In the genomic region with DNA sequence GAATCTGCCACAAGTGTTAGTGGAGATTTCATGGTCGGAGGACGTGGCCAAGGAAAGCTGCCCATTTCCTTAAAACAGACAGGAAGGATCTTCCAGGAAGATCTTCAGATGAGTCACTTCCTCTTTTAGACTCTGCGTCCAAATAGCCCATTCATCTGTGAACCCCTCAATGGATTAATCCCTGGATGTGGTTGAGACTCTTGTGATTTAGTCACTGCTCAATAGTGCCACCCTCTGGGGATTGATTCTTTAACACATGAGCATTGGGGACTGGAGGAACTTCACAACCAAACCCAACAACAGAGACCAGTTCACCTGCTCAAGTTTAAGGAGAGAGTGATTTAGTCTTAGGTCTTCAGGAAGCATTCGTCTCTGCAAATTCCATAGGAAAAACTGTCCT, we compare ENCODE assay signal across 8 mouse cellular contexts.
A peak's percentile ranks its signal among the peaks of the same experiment; 100 is the strongest.
DNase-seq lines count a peak whose midpoint lies in the region; ATAC-seq and TF ChIP-seq lines count a peak whose summit lies in the region.

No protein-coding gene starts in this region.

- no peak overlapping the region for H3K9ac ChIP-seq in forebrain, embryonic 11.5 days (ENCODE audit: low read length)
- H3K9ac ChIP-seq in forebrain, embryonic 15.5 days (replicated peaks), result no peak overlapping the region
- H3K9ac ChIP-seq in midbrain, embryonic 14.5 days (replicated peaks; ENCODE audit: low read length), result no peak overlapping the region
- H3K9ac ChIP-seq in midbrain, embryonic 16.5 days (ENCODE audit: low read depth, low read length), result no peak overlapping the region
- no peak overlapping the region for H3K9ac ChIP-seq in forebrain, embryonic 14.5 days (ENCODE audit: low read length)
- no peak overlapping the region for H3K9ac ChIP-seq in limb, embryonic 14.5 days (ENCODE audit: low read depth, low read length, severe bottlenecking)

- no peaks in the 10 kb centered on the region for H3K9me3 ChIP-seq in forebrain, embryonic 11.5 days (ENCODE audit: control insufficient read depth, low read length)
- H3K9me3 ChIP-seq in forebrain, embryonic 15.5 days, result no peaks in the 10 kb centered on the region
- no peaks in the 10 kb centered on the region for H3K9me3 ChIP-seq in midbrain, embryonic 14.5 days (ENCODE audit: control insufficient read depth, low read length)
- H3K9me3 ChIP-seq in midbrain, embryonic 16.5 days (replicated peaks; ENCODE audit: control insufficient read depth, low read length, poor library complexity, severe bottlenecking), result no peaks in the 10 kb centered on the region
- no peaks in the 10 kb centered on the region for H3K9me3 ChIP-seq in forebrain, embryonic 14.5 days (replicated peaks; ENCODE audit: control insufficient read depth, low read length)
- H3K9me3 ChIP-seq in limb, embryonic 14.5 days (ENCODE audit: control insufficient read depth, low read length), result no peaks in the 10 kb centered on the region

- no peak overlapping the region for H3K27ac ChIP-seq in forebrain, embryonic 11.5 days (ENCODE audit: low read depth, low read length)
- H3K27ac ChIP-seq in forebrain, embryonic 15.5 days (replicated peaks), result no peak overlapping the region
- H3K27ac ChIP-seq in midbrain, embryonic 14.5 days (replicated peaks; ENCODE audit: low read depth, low read length), result no peak overlapping the region
- no peak overlapping the region for H3K27ac ChIP-seq in midbrain, embryonic 16.5 days (ENCODE audit: low read length)
- no peak overlapping the region for H3K27ac ChIP-seq in forebrain, embryonic 14.5 days (ENCODE audit: low read depth, low read length)
- no peak overlapping the region for H3K27ac ChIP-seq in limb, embryonic 14.5 days (replicated peaks; ENCODE audit: low read depth, low read length)

- no peaks in the 10 kb centered on the region for H3K36me3 ChIP-seq in forebrain, embryonic 11.5 days (ENCODE audit: control insufficient read depth, insufficient read depth, low read length)
- no peaks in the 10 kb centered on the region for H3K36me3 ChIP-seq in forebrain, embryonic 15.5 days
- no peaks in the 10 kb centered on the region for H3K36me3 ChIP-seq in midbrain, embryonic 14.5 days (ENCODE audit: control insufficient read depth, insufficient read depth, low read length)
- no peaks in the 10 kb centered on the region for H3K36me3 ChIP-seq in midbrain, embryonic 16.5 days (ENCODE audit: control insufficient read depth, insufficient read depth, low read length)
- no peaks in the 10 kb centered on the region for H3K36me3 ChIP-seq in forebrain, embryonic 14.5 days (ENCODE audit: control insufficient read depth, insufficient read depth, low read length)
- no peaks in the 10 kb centered on the region for H3K36me3 ChIP-seq in limb, embryonic 14.5 days (ENCODE audit: control insufficient read depth, insufficient read depth, low read length)

- no peaks in the 10 kb centered on the region for H3K27me3 ChIP-seq in forebrain, embryonic 11.5 days (ENCODE audit: control insufficient read depth, insufficient read depth, low read length)
- H3K27me3 ChIP-seq in forebrain, embryonic 15.5 days, result no peaks in the 10 kb centered on the region
- H3K27me3 ChIP-seq in midbrain, embryonic 14.5 days (ENCODE audit: control insufficient read depth, insufficient read depth, low read length), result no peaks in the 10 kb centered on the region
- H3K27me3 ChIP-seq in midbrain, embryonic 16.5 days (ENCODE audit: control insufficient read depth, insufficient read depth, low read depth, low read length), result no peaks in the 10 kb centered on the region
- H3K27me3 ChIP-seq in forebrain, embryonic 14.5 days (replicated peaks; ENCODE audit: control insufficient read depth, insufficient read depth, low read length), result no peaks in the 10 kb centered on the region
- H3K27me3 ChIP-seq in limb, embryonic 14.5 days (ENCODE audit: control insufficient read depth, insufficient read depth, low read length), result no peaks in the 10 kb centered on the region

- H3K4me2 ChIP-seq in forebrain, embryonic 11.5 days (ENCODE audit: low read depth, low read length, severe bottlenecking), result no peak overlapping the region
- no peak overlapping the region for H3K4me2 ChIP-seq in forebrain, embryonic 15.5 days (replicated peaks)
- H3K4me2 ChIP-seq in midbrain, embryonic 14.5 days (ENCODE audit: low read length), result no peak overlapping the region
- H3K4me2 ChIP-seq in midbrain, embryonic 16.5 days (ENCODE audit: low read length), result no peak overlapping the region
- H3K4me2 ChIP-seq in forebrain, embryonic 14.5 days (ENCODE audit: low read length), result no peak overlapping the region
- H3K4me2 ChIP-seq in limb, embryonic 14.5 days (replicated peaks; ENCODE audit: low read depth, low read length, severe bottlenecking), result no peak overlapping the region

- no peaks in the 10 kb centered on the region for H3K4me1 ChIP-seq in forebrain, embryonic 11.5 days (replicated peaks; ENCODE audit: control insufficient read depth, insufficient read depth, low read length)
- H3K4me1 ChIP-seq in forebrain, embryonic 15.5 days, result no peaks in the 10 kb centered on the region
- H3K4me1 ChIP-seq in midbrain, embryonic 14.5 days (ENCODE audit: control insufficient read depth, insufficient read depth, low read length), result no peaks in the 10 kb centered on the region
- H3K4me1 ChIP-seq in midbrain, embryonic 16.5 days (ENCODE audit: control insufficient read depth, insufficient read depth, low read length), result no peaks in the 10 kb centered on the region
- H3K4me1 ChIP-seq in forebrain, embryonic 14.5 days (ENCODE audit: control insufficient read depth, insufficient read depth, low read length), result no peaks in the 10 kb centered on the region
- no peaks in the 10 kb centered on the region for H3K4me1 ChIP-seq in limb, embryonic 14.5 days (ENCODE audit: control insufficient read depth, insufficient read depth, low read length)

- no peak overlapping the region for H3K4me3 ChIP-seq in forebrain, embryonic 11.5 days (ENCODE audit: low read depth, low read length)
- H3K4me3 ChIP-seq in forebrain, embryonic 15.5 days, result no peak overlapping the region
- H3K4me3 ChIP-seq in midbrain, embryonic 14.5 days (replicated peaks; ENCODE audit: low read depth, low read length), result no peak overlapping the region
- H3K4me3 ChIP-seq in midbrain, embryonic 16.5 days (ENCODE audit: low read depth, low read length), result no peak overlapping the region
- no peak overlapping the region for H3K4me3 ChIP-seq in forebrain, embryonic 14.5 days (ENCODE audit: low read depth, low read length)
- H3K4me3 ChIP-seq in limb, embryonic 14.5 days (replicated peaks; ENCODE audit: low read length), result no peak overlapping the region

- DNase-seq in forebrain, embryonic 11.5 days (ENCODE audit: low spot score), result no peak
- DNase-seq in midbrain, embryonic 14.5 days, result peak; percentile 54
- DNase-seq in forebrain, embryonic 14.5 days (ENCODE audit: low spot score), result peak; percentile 59
- peak; percentile 17 for DNase-seq in limb, embryonic 14.5 days (ENCODE audit: low spot score)
- DNase-seq in spleen, postnatal 14 days (ENCODE audit: low spot score in 2 of 2), result no peak
- no peak for DNase-seq in ovary, postnatal 36 days (ENCODE audit: low spot score)

- no peak for TF ChIP-seq POLR2A in limb, embryonic 14.5 days (IDR thresholded peaks at IDR 0.05; ENCODE audit: borderline replicate concordance, extremely low read depth, insufficient read depth, insufficient read length)

- ATAC-seq in forebrain, embryonic 11.5 days (replicated peaks; ENCODE audit: low FRiP score), result peak; percentile 56; the same call in 1 of the 2 replicates
- no peak for ATAC-seq in forebrain, embryonic 15.5 days (replicated peaks)
- ATAC-seq in midbrain, embryonic 14.5 days (ENCODE audit: low FRiP score, low TSS enrichment), result no peak
- no peak for ATAC-seq in midbrain, embryonic 16.5 days
- no peak for ATAC-seq in forebrain, embryonic 14.5 days
- ATAC-seq in limb, embryonic 14.5 days (ENCODE audit: low FRiP score, low read depth), result no peak

- WGBS in forebrain, embryonic 11.5 days, result 68% methylated on average over 4 of the region's 4 CpGs
- WGBS in forebrain, embryonic 15.5 days, result 73% methylated on average over 4 of the region's 4 CpGs
- WGBS in midbrain, embryonic 14.5 days, result 68% methylated on average over 4 of the region's 4 CpGs
- 67% methylated on average over 4 of the region's 4 CpGs for WGBS in midbrain, embryonic 16.5 days
- 72% methylated on average over 4 of the region's 4 CpGs for WGBS in forebrain, embryonic 14.5 days
- 80% methylated on average over 4 of the region's 4 CpGs for WGBS in limb, embryonic 14.5 days

Comparison
In these comparisons a context has a peak if more than half of its experiments do, and no peak if none do; other contexts are left out.
1. DNase-seq: peak in midbrain, embryonic 14.5 days (single experiment), forebrain, embryonic 14.5 days (single experiment) and limb, embryonic 14.5 days (single experiment); none in forebrain, embryonic 11.5 days (single experiment), spleen, postnatal 14 days (0 of 2) and ovary, postnatal 36 days (single experiment).